Mouse (Mus musculus) forebrain, embryonic 16.5 days (tissue): Measurements from ENCODE around the gene Prm2. TPM values are rescaled to one million over a fixed set of nuclear protein-coding genes. Genes with fewer than 3 reads are reported as not detected.

Experiments used
- ATAC-seq: fragments of 200-750 bp; cut with Nextera tagmentation; 2 replicates; pipeline ENCODE4 v1.8.0; 2017; ENCODE audit warnings: mild to moderate bottlenecking, moderate library complexity
- H3K27ac ChIP-seq: fragments of 300-500 bp; sonication (generic); 2 replicates; pipeline ENCODE4 v1.5.1; 2014; ENCODE audit warnings: low read length, control low read depth
- H3K27me3 ChIP-seq: fragments of 300-500 bp; sonication (generic); replicated peaks from 2 replicates; pipeline ENCODE4 v1.6.1; 2014; ENCODE audit warnings: low read length; ENCODE audit not compliant: control insufficient read depth, insufficient read depth
- H3K36me3 ChIP-seq: fragments of 300-500 bp; sonication (generic); 2 replicates; pipeline ENCODE4 v1.6.1; 2014; ENCODE audit not compliant: control insufficient read depth, insufficient read depth
- H3K4me1 ChIP-seq: fragments of 300-500 bp; sonication (generic); replicated peaks from 2 replicates; pipeline ENCODE4 v1.6.1; 2014; ENCODE audit warnings: low read length; ENCODE audit not compliant: control insufficient read depth, insufficient read depth
- H3K4me2 ChIP-seq: fragments of 300-500 bp; sonication (generic); 2 replicates; pipeline ENCODE4 v1.6.1; 2014; ENCODE audit warnings: mild to moderate bottlenecking, low read length, control low read depth
- H3K4me3 ChIP-seq: fragments of 300-500 bp; sonication (generic); replicated peaks from 2 replicates; pipeline ENCODE4 v1.5.1; 2014; ENCODE audit warnings: mild to moderate bottlenecking, low read length, control low read depth
- H3K9ac ChIP-seq: fragments of 300-500 bp; sonication (generic); replicated peaks from 2 replicates; pipeline ENCODE4 v1.6.1; 2014; ENCODE audit warnings: low read depth, low read length, control low read depth
- H3K9me3 ChIP-seq: fragments of 300-500 bp; sonication (generic); 2 replicates; pipeline ENCODE4 v1.6.1; 2016; ENCODE audit warnings: low read length; ENCODE audit not compliant: control insufficient read depth
- WGBS: fragments of 180-500 bp; shearing (Covaris S2); extraction: QIAGEN DNeasy Blood & Tissue Kit; methylation state at CpG from one replicate; pipeline ENCODE4 v1.1.7; 2014; 5-methylcytosine and 5-hydroxymethylcytosine counted together
- polyA plus RNA-seq: library from polyadenylated mRNA; unstranded; fragments of >200 nt; fragmentation: Nextera tagmentation; extraction: Ambion mirVana; gene quantifications from 2 replicates; pipeline ENCODE4 v1.2.1, GENCODE M21; 2015

Prm2 gene
- polyA plus RNA-seq, 1 experiment from 2014 or later, result not detected

GRCm38 (mm10) chr16:10770531-10771325 lies 25.2 kb downstream of the Prm2 start:
- H3K4me1 ChIP-seq, result no peaks in the 10 kb centered on the region
- no peak overlapping the region for H3K4me2 ChIP-seq
- H3K27ac ChIP-seq, result no peak overlapping the region
- 48% methylated on average over 4 of the region's 4 CpGs for WGBS
- H3K9ac ChIP-seq, result no peak overlapping the region
- no peak overlapping the region for H3K4me3 ChIP-seq
- H3K9me3 ChIP-seq, result no peaks in the 10 kb centered on the region
- H3K27me3 ChIP-seq, result no peaks in the 10 kb centered on the region
- no peak for ATAC-seq
- no peaks in the 10 kb centered on the region for H3K36me3 ChIP-seq

GRCm38 (mm10) chr16:10769661-10770060 lies 26.3 kb downstream of the Prm2 start:
- Histone ChIP-seq H3K27ac (no peak overlapping the region), H3K9me3 (no peaks in the 10 kb centered on the region), H3K4me1 (no peaks in the 10 kb centered on the region), H3K36me3 (no peaks in the 10 kb centered on the region), H3K4me3 (no peak overlapping the region), H3K27me3 (no peaks in the 10 kb centered on the region), H3K9ac (no peak overlapping the region), H3K4me2 (no peak overlapping the region)
- no peak for ATAC-seq
- 46% methylated on average over 2 of the region's 2 CpGs for WGBS

- H3K9me3 ChIP-seq, result no peaks in the 10 kb centered on the region
- H3K27ac ChIP-seq, result no peak overlapping the region
- H3K4me1 ChIP-seq, result no peaks in the 10 kb centered on the region
- H3K9ac ChIP-seq, result no peak overlapping the region
- H3K36me3 ChIP-seq, result no peaks in the 10 kb centered on the region
- H3K4me2 ChIP-seq, result no peak overlapping the region
- no peak for ATAC-seq
- H3K27me3 ChIP-seq, result no peaks in the 10 kb centered on the region
- H3K4me3 ChIP-seq, result no peak overlapping the region
- WGBS, result 69% methylated on average over 9 of the region's 9 CpGs
Observed at GRCm38 (mm10) chr16:10768821-10769220, 27.1 kb downstream of the Prm2 start.

GRCm38 (mm10) chr16:10767158-10767557 lies 28.8 kb downstream of the Prm2 start:
- ATAC-seq, result no peak
- Histone ChIP-seq H3K36me3 (no peaks in the 10 kb centered on the region), H3K9me3 (no peaks in the 10 kb centered on the region), H3K9ac (no peak overlapping the region), H3K4me3 (no peak overlapping the region), H3K4me2 (no peak overlapping the region), H3K27ac (no peak overlapping the region), H3K27me3 (no peaks in the 10 kb centered on the region), H3K4me1 (no peaks in the 10 kb centered on the region)
- 40% methylated on average over 4 of the region's 4 CpGs for WGBS

GRCm38 (mm10) chr16:10764323-10764722 lies 31.6 kb downstream of the Prm2 start:
- Histone ChIP-seq H3K27ac (no peak overlapping the region), H3K9ac (no peak overlapping the region), H3K9me3 (no peaks in the 10 kb centered on the region), H3K27me3 (no peaks in the 10 kb centered on the region), H3K36me3 (no peaks in the 10 kb centered on the region), H3K4me1 (no peaks in the 10 kb centered on the region), H3K4me2 (no peak overlapping the region), H3K4me3 (no peak overlapping the region)
- no peak for ATAC-seq
- 74% methylated on average over 2 of the region's 2 CpGs for WGBS

- Histone ChIP-seq H3K9me3 (no peaks in the 10 kb centered on the region), H3K27ac (no peak overlapping the region), H3K27me3 (no peaks in the 10 kb centered on the region), H3K36me3 (no peaks in the 10 kb centered on the region), H3K4me3 (no peak overlapping the region), H3K4me1 (no peaks in the 10 kb centered on the region), H3K9ac (no peak overlapping the region), H3K4me2 (no peak overlapping the region)
- WGBS, result 61% methylated on average over 6 of the region's 6 CpGs
- no peak for ATAC-seq
Observed at GRCm38 (mm10) chr16:10763540-10764264, 32.2 kb downstream of the Prm2 start.

- WGBS, result 81% methylated on average over 5 of the region's 5 CpGs
- Histone ChIP-seq H3K36me3 (no peaks in the 10 kb centered on the region), H3K4me3 (no peak overlapping the region), H3K9ac (no peak overlapping the region), H3K27ac (no peak overlapping the region), H3K4me2 (no peak overlapping the region), H3K9me3 (no peaks in the 10 kb centered on the region), H3K4me1 (no peaks in the 10 kb centered on the region), H3K27me3 (no peaks in the 10 kb centered on the region)
- no peak for ATAC-seq
Observed at GRCm38 (mm10) chr16:10762569-10763180, 33.3 kb downstream of the Prm2 start.

- Histone ChIP-seq H3K36me3 (no peaks in the 10 kb centered on the region), H3K9ac (no peak overlapping the region), H3K27me3 (no peaks in the 10 kb centered on the region), H3K4me2 (no peak overlapping the region), H3K4me1 (no peaks in the 10 kb centered on the region), H3K4me3 (no peak overlapping the region), H3K9me3 (no peaks in the 10 kb centered on the region), H3K27ac (no peak overlapping the region)
- ATAC-seq, result no peak
- WGBS, result 82% methylated on average over 8 of the region's 8 CpGs
Observed at GRCm38 (mm10) chr16:10761182-10761581, 34.8 kb downstream of the Prm2 start.

- no peak for ATAC-seq
- H3K4me1 ChIP-seq, result no peaks in the 10 kb centered on the region
Observed at GRCm38 (mm10) chr16:10756168-10756567, 39.8 kb downstream of the Prm2 start.

More at GRCm38 (mm10) chr16:10756168-10756567, 39.8 kb downstream of the Prm2 start:
- Histone ChIP-seq H3K27ac (no peak overlapping the region), H3K36me3 (no peaks in the 10 kb centered on the region), H3K27me3 (no peaks in the 10 kb centered on the region), H3K4me3 (no peak overlapping the region), H3K4me2 (no peak overlapping the region), H3K9me3 (no peaks in the 10 kb centered on the region), H3K9ac (no peak overlapping the region)
- 80% methylated on average over 5 of the region's 6 CpGs for WGBS
